Mouse (Mus musculus): ENCODE data around the gene Chchd10. TPM values are rescaled to one million over a fixed set of nuclear protein-coding genes. Genes with fewer than 3 reads are reported as not detected.

Chchd10 gene
- polyA plus RNA-seq, 1 experiment: 441 TPM

- Histone ChIP-seq H3K4me3 (no peak within 1 kb of the TSS), H3K4me2 (ENCODE audit: low read depth) (no peak within 1 kb of the TSS), H3K36me3 (ENCODE audit: control insufficient read depth, insufficient read depth) (peaks cover 11% of the 10 kb centered on the region), H3K27me3 (ENCODE audit: control insufficient read depth, insufficient read depth, insufficient read length) (no peaks in the 10 kb centered on the region), H3K79me2 (ENCODE audit: control insufficient read depth, insufficient read depth) (no peaks in the 10 kb centered on the region), H3ac (ENCODE audit: control insufficient read depth, insufficient read length) (no peak within 1 kb of the TSS)
- TF ChIP-seq TCF12 (IDR thresholded peaks at IDR 0.05; ENCODE audit: insufficient read depth, poor library complexity, severe bottlenecking): no peak
- no peak for TF ChIP-seq SRF (IDR thresholded peaks at IDR 0.05; ENCODE audit: control insufficient read depth, insufficient read length, low read depth)
- peak; percentile 19 for TF ChIP-seq POLR2AphosphoS2 (IDR thresholded peaks at IDR 0.05; ENCODE audit: insufficient read length, low read depth)
- no peak for TF ChIP-seq REST (IDR thresholded peaks at IDR 0.05; ENCODE audit: insufficient read depth, insufficient read length)
- TF ChIP-seq TCF3 (IDR thresholded peaks at IDR 0.05; ENCODE audit: insufficient read length, low read depth): no peak
- TF ChIP-seq MYOG (IDR thresholded peaks at IDR 0.05; ENCODE audit: control insufficient read depth in 1 of 3, insufficient read depth in 1 of 3, insufficient read length in 2 of 3, low read depth in 2 of 3): no peak
- TF ChIP-seq E2F4 (IDR thresholded peaks at IDR 0.05; ENCODE audit: insufficient read depth): no peak
These were observed 39.7 kb upstream of the Chchd10 start, which contains the start of gene Derl3 for GRCm38 (mm10) chr10:75893089-75893750. Derl3 (plus strand) TSS chr10:75893413.

GRCm38 (mm10) chr10:75894601-75895000, 38.3 kb upstream of the Chchd10 start:
- Histone ChIP-seq H3K36me3 (ENCODE audit: control insufficient read depth, insufficient read depth) (peaks cover 11% of the 10 kb centered on the region), H3K79me2 (ENCODE audit: control insufficient read depth, insufficient read depth) (no peaks in the 10 kb centered on the region), H3K27me3 (ENCODE audit: control insufficient read depth, insufficient read depth, insufficient read length) (no peaks in the 10 kb centered on the region), H3K4me2 (ENCODE audit: low read depth) (no peak overlapping the region), H3K4me3 (no peak overlapping the region), H3ac (ENCODE audit: control insufficient read depth, insufficient read length) (no peak overlapping the region)
- TF ChIP-seq SRF (IDR thresholded peaks at IDR 0.05; ENCODE audit: control insufficient read depth, insufficient read length, low read depth) (no peak), REST (IDR thresholded peaks at IDR 0.05; ENCODE audit: insufficient read depth, insufficient read length) (no peak), MYOD1 (IDR thresholded peaks at IDR 0.05; ENCODE audit: control insufficient read depth in 1 of 3, insufficient read length in 2 of 3, low read depth in 2 of 3) (no peak), TCF3 (IDR thresholded peaks at IDR 0.05; ENCODE audit: insufficient read length, low read depth) (no peak), USF1 (IDR thresholded peaks at IDR 0.05; ENCODE audit: low read depth) (no peak), CEBPB (IDR thresholded peaks at IDR 0.05; ENCODE audit: insufficient read depth, poor library complexity, severe bottlenecking) (no peak), POLR2A (IDR thresholded peaks at IDR 0.05; ENCODE audit: insufficient read length, low read depth) (no peak), E2F4 (IDR thresholded peaks at IDR 0.05; ENCODE audit: insufficient read depth) (no peak), MYOG (IDR thresholded peaks at IDR 0.05; ENCODE audit: control insufficient read depth in 1 of 3, insufficient read depth in 1 of 3, insufficient read length in 2 of 3, low read depth in 2 of 3) (no peak), POLR2AphosphoS2 (IDR thresholded peaks at IDR 0.05; ENCODE audit: insufficient read length, low read depth) (no peak), TCF12 (IDR thresholded peaks at IDR 0.05; ENCODE audit: insufficient read depth, poor library complexity, severe bottlenecking) (no peak), MAX (IDR thresholded peaks at IDR 0.05; ENCODE audit: low read depth) (no peak)

DNA sequence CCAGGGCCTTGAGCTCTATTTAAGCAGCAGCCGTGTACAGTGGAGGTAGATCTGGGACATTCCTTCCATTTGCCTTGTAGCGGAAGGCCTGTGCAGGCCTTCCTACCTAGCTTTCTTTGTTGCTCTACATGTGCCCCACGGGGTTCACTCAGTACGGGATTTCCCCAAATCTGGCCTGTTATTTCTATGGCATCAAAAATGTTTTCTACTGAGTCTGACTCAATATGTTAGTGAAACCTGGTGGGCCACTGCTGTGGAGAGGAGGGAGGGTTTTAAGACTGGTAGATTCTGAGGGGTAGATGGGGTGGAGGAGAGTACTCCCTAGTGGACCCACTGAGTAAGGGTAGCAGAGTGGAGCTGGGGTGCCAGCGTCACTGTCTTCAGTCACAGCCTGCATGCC, 37.2 kb upstream of the Chchd10 start:
- H3K4me3 ChIP-seq: no peak overlapping the region
- TF ChIP-seq E2F4 (IDR thresholded peaks at IDR 0.05; ENCODE audit: insufficient read depth) (no peak), CEBPB (IDR thresholded peaks at IDR 0.05; ENCODE audit: insufficient read depth, poor library complexity, severe bottlenecking) (no peak), POLR2AphosphoS2 (IDR thresholded peaks at IDR 0.05; ENCODE audit: insufficient read length, low read depth) (no peak), USF1 (IDR thresholded peaks at IDR 0.05; ENCODE audit: low read depth) (no peak), REST (IDR thresholded peaks at IDR 0.05; ENCODE audit: insufficient read depth, insufficient read length) (no peak), MAX (IDR thresholded peaks at IDR 0.05; ENCODE audit: low read depth) (no peak), POLR2A (IDR thresholded peaks at IDR 0.05; ENCODE audit: insufficient read length, low read depth) (no peak), MYOG (IDR thresholded peaks at IDR 0.05; ENCODE audit: control insufficient read depth in 1 of 3, insufficient read depth in 1 of 3, insufficient read length in 2 of 3, low read depth in 2 of 3) (no peak), TCF12 (IDR thresholded peaks at IDR 0.05; ENCODE audit: insufficient read depth, poor library complexity, severe bottlenecking) (no peak), TCF3 (IDR thresholded peaks at IDR 0.05; ENCODE audit: insufficient read length, low read depth) (no peak), MYOD1 (IDR thresholded peaks at IDR 0.05; ENCODE audit: control insufficient read depth in 1 of 3, insufficient read length in 2 of 3, low read depth in 2 of 3) (no peak), SRF (IDR thresholded peaks at IDR 0.05; ENCODE audit: control insufficient read depth, insufficient read length, low read depth) (no peak)
- H3K27me3 ChIP-seq (ENCODE audit: control insufficient read depth, insufficient read depth, insufficient read length): no peaks in the 10 kb centered on the region
- H3ac ChIP-seq (ENCODE audit: control insufficient read depth, insufficient read length): no peak overlapping the region
- H3K4me2 ChIP-seq (ENCODE audit: low read depth): no peak overlapping the region
- no peaks in the 10 kb centered on the region for H3K79me2 ChIP-seq (ENCODE audit: control insufficient read depth, insufficient read depth)
- peaks cover 11% of the 10 kb centered on the region for H3K36me3 ChIP-seq (ENCODE audit: control insufficient read depth, insufficient read depth)

GRCm38 (mm10) chr10:75896208-75896607, 36.7 kb upstream of the Chchd10 start:
- H3K4me3 ChIP-seq: no peak overlapping the region
- peaks cover 15% of the 10 kb centered on the region for H3K36me3 ChIP-seq (ENCODE audit: control insufficient read depth, insufficient read depth)
- TF ChIP-seq USF1 (IDR thresholded peaks at IDR 0.05; ENCODE audit: low read depth): no peak
- no peak for TF ChIP-seq TCF12 (IDR thresholded peaks at IDR 0.05; ENCODE audit: insufficient read depth, poor library complexity, severe bottlenecking)
- no peak for TF ChIP-seq TCF3 (IDR thresholded peaks at IDR 0.05; ENCODE audit: insufficient read length, low read depth)
- no peak for TF ChIP-seq SRF (IDR thresholded peaks at IDR 0.05; ENCODE audit: control insufficient read depth, insufficient read length, low read depth)
- no peak for TF ChIP-seq MYOD1 (IDR thresholded peaks at IDR 0.05; ENCODE audit: control insufficient read depth in 1 of 3, insufficient read length in 2 of 3, low read depth in 2 of 3)
- TF ChIP-seq MAX (IDR thresholded peaks at IDR 0.05; ENCODE audit: low read depth): no peak
- no peak for TF ChIP-seq REST (IDR thresholded peaks at IDR 0.05; ENCODE audit: insufficient read depth, insufficient read length)
- no peak for TF ChIP-seq MYOG (IDR thresholded peaks at IDR 0.05; ENCODE audit: control insufficient read depth in 1 of 3, insufficient read depth in 1 of 3, insufficient read length in 2 of 3, low read depth in 2 of 3)
- no peak for TF ChIP-seq CEBPB (IDR thresholded peaks at IDR 0.05; ENCODE audit: insufficient read depth, poor library complexity, severe bottlenecking)
- no peak for TF ChIP-seq E2F4 (IDR thresholded peaks at IDR 0.05; ENCODE audit: insufficient read depth)
- no peak for TF ChIP-seq POLR2A (IDR thresholded peaks at IDR 0.05; ENCODE audit: insufficient read length, low read depth)
- no peak for TF ChIP-seq POLR2AphosphoS2 (IDR thresholded peaks at IDR 0.05; ENCODE audit: insufficient read length, low read depth)
- H3ac ChIP-seq (ENCODE audit: control insufficient read depth, insufficient read length): no peak overlapping the region
- H3K79me2 ChIP-seq (ENCODE audit: control insufficient read depth, insufficient read depth): no peaks in the 10 kb centered on the region
- no peaks in the 10 kb centered on the region for H3K27me3 ChIP-seq (ENCODE audit: control insufficient read depth, insufficient read depth, insufficient read length)
- no peak overlapping the region for H3K4me2 ChIP-seq (ENCODE audit: low read depth)

Data from myocyte (in vitro differentiated cells).